Mouse (Mus musculus) intestine, postnatal 0 days (tissue): ENCODE data around the gene Snapc5. TPM values are rescaled to one million over a fixed set of nuclear protein-coding genes. Genes with fewer than 3 reads are reported as not detected.

Source experiments
- ATAC-seq: fragments of 200-750 bp; cut with Nextera tagmentation; 2 replicates; pipeline ENCODE4 v1.8.0; 2017; ENCODE audit warnings: mild to moderate bottlenecking, moderate TSS enrichment, moderate library complexity
- H3K27ac ChIP-seq: fragments of 300-500 bp; sonication (generic); 2 replicates; pipeline ENCODE4 v1.5.1; 2014; ENCODE audit warnings: mild to moderate bottlenecking, low read depth, low read length, moderate library complexity
- H3K27me3 ChIP-seq: fragments of 300-500 bp; sonication (generic); replicated peaks from 2 replicates; pipeline ENCODE4 v1.6.1; 2014; ENCODE audit warnings: low read length, mixed read lengths; ENCODE audit not compliant: control insufficient read depth, insufficient read depth
- H3K36me3 ChIP-seq: fragments of 300-500 bp; sonication (generic); 2 replicates; pipeline ENCODE4 v1.6.1; 2014; ENCODE audit warnings: mild to moderate bottlenecking, moderate library complexity; ENCODE audit not compliant: control insufficient read depth, insufficient read depth
- H3K4me1 ChIP-seq: fragments of 300-500 bp; sonication (generic); replicated peaks from 2 replicates; pipeline ENCODE4 v1.6.1; 2014; ENCODE audit warnings: antibody characterized with exemption, low read length, mixed read lengths; ENCODE audit not compliant: control insufficient read depth, insufficient read depth
- H3K4me2 ChIP-seq: fragments of 300-500 bp; sonication (generic); replicated peaks from 2 replicates; pipeline ENCODE4 v1.6.1; 2014; ENCODE audit warnings: low read depth, mild to moderate bottlenecking, moderate library complexity
- H3K4me3 ChIP-seq: fragments of 300-500 bp; sonication (generic); 2 replicates; pipeline ENCODE4 v1.5.1; 2014; ENCODE audit warnings: low read depth, low read length
- H3K9ac ChIP-seq: fragments of 300-500 bp; sonication (generic); 2 replicates; pipeline ENCODE4 v1.6.1; 2014; ENCODE audit warnings: mild to moderate bottlenecking, low read depth, low read length
- H3K9me3 ChIP-seq: fragments of 300-500 bp; sonication (generic); 2 replicates; pipeline ENCODE4 v1.6.1; 2016; ENCODE audit warnings: mixed run types; ENCODE audit not compliant: control insufficient read depth
- CTCF ChIP-seq: sonication (generic); IDR thresholded peaks from 2 replicates; pipeline ENCODE4 v1.5.1; 2016; ENCODE audit warnings: low read depth, mild to moderate bottlenecking, control low read depth, antibody characterized with exemption, moderate library complexity
- WGBS: fragments of 180-500 bp; shearing (Covaris S2); extraction: QIAGEN DNeasy Blood & Tissue Kit; methylation state at CpG from one replicate; pipeline ENCODE4 v1.1.7; 2014; 5-methylcytosine and 5-hydroxymethylcytosine counted together
- polyA plus RNA-seq: library from polyadenylated mRNA; unstranded; fragments of >200 nt; fragmentation: Nextera tagmentation; extraction: Ambion mirVana; gene quantifications from 2 replicates; pipeline ENCODE4 v1.2.1, GENCODE M21; 2015

Snapc5 gene
- polyA plus RNA-seq, 1 experiment from 2014 or later = 32.9 TPM

- no peak for ATAC-seq
- H3K27ac ChIP-seq = peak overlapping the region; percentile 42; the same call in 1 of the 2 replicates
- TF ChIP-seq CTCF = no peak
These were observed 40.8 kb downstream of the Snapc5 start for GRCm38 (mm10) chr9:64219772-64220420.

GRCm38 (mm10) chr9:64220603-64221002, 41.5 kb downstream of the Snapc5 start:
- Histone ChIP-seq H3K27ac (peak overlapping the region; percentile 42; the same call in 1 of the 2 replicates), H3K4me2 (no peak overlapping the region), H3K9ac (no peak overlapping the region), H3K27me3 (no peaks in the 10 kb centered on the region), H3K9me3 (no peaks in the 10 kb centered on the region), H3K4me3 (no peak overlapping the region), H3K4me1 (no peaks in the 10 kb centered on the region), H3K36me3 (no peaks in the 10 kb centered on the region)
- WGBS = 29% methylated on average over 1 of the region's 1 CpGs
- peak; percentile 44; the same call in 1 of the 2 replicates for ATAC-seq
- TF ChIP-seq CTCF = no peak

More at GRCm38 (mm10) chr9:64219772-64220420, 40.8 kb downstream of the Snapc5 start:
- no peaks in the 10 kb centered on the region for H3K9me3 ChIP-seq
- no peaks in the 10 kb centered on the region for H3K4me1 ChIP-seq
- H3K27me3 ChIP-seq = no peaks in the 10 kb centered on the region
- H3K4me3 ChIP-seq = no peak overlapping the region
- H3K36me3 ChIP-seq = no peaks in the 10 kb centered on the region
- 82% methylated on average over 10 of the region's 10 CpGs for WGBS
- no peak overlapping the region for H3K9ac ChIP-seq
- H3K4me2 ChIP-seq = no peak overlapping the region

- no peaks in the 10 kb centered on the region for H3K4me1 ChIP-seq
- no peak overlapping the region for H3K4me3 ChIP-seq
- no peak for ATAC-seq
- no peaks in the 10 kb centered on the region for H3K9me3 ChIP-seq
- no peak overlapping the region for H3K9ac ChIP-seq
- H3K4me2 ChIP-seq = no peak overlapping the region
- WGBS = 85% methylated on average over 4 of the region's 4 CpGs
- no peaks in the 10 kb centered on the region for H3K36me3 ChIP-seq
- no peak for TF ChIP-seq CTCF
- H3K27ac ChIP-seq = no peak overlapping the region
- H3K27me3 ChIP-seq = no peaks in the 10 kb centered on the region
These were observed 42.4 kb downstream of the Snapc5 start for GRCm38 (mm10) chr9:64221480-64221879.

- no peak for TF ChIP-seq CTCF
- Histone ChIP-seq H3K27ac (no peak overlapping the region; the same call in 1 of the 2 replicates), H3K4me1 (no peaks in the 10 kb centered on the region), H3K27me3 (no peaks in the 10 kb centered on the region), H3K9me3 (no peaks in the 10 kb centered on the region), H3K4me2 (no peak overlapping the region), H3K36me3 (no peaks in the 10 kb centered on the region), H3K4me3 (no peak overlapping the region), H3K9ac (no peak overlapping the region)
- no peak for ATAC-seq
- 68% methylated on average over 2 of the region's 2 CpGs for WGBS
These were observed 43.0 kb downstream of the Snapc5 start for GRCm38 (mm10) chr9:64222098-64222497.

- Histone ChIP-seq H3K9ac (no peak overlapping the region; the same call in 1 of the 2 replicates), H3K27ac (peak overlapping the region; percentile 35; the same call in 1 of the 2 replicates), H3K4me2 (no peak overlapping the region), H3K27me3 (no peaks in the 10 kb centered on the region), H3K9me3 (no peaks in the 10 kb centered on the region), H3K36me3 (no peaks in the 10 kb centered on the region), H3K4me3 (no peak overlapping the region), H3K4me1 (no peaks in the 10 kb centered on the region)
- peak; percentile 97 for ATAC-seq
- TF ChIP-seq CTCF = 0 out of 2 replicates have a peak, but pooled peaks have one; percentile 14
These were observed 46.7 kb downstream of the Snapc5 start for GRCm38 (mm10) chr9:64225805-64226204.

- H3K36me3 ChIP-seq = no peaks in the 10 kb centered on the region
- 66% methylated on average over 12 of the region's 12 CpGs for WGBS
These were observed 48.7 kb downstream of the Snapc5 start for GRCm38 (mm10) chr9:64227736-64228135.

More at GRCm38 (mm10) chr9:64227736-64228135, 48.7 kb downstream of the Snapc5 start:
- Histone ChIP-seq H3K27me3 (no peaks in the 10 kb centered on the region), H3K27ac (0 out of 2 replicates have a peak overlapping the region, but pooled peaks have one; percentile 28), H3K4me1 (peaks cover 4% of the 10 kb centered on the region; the same call in 1 of the 2 replicates), H3K4me3 (no peak overlapping the region), H3K9me3 (no peaks in the 10 kb centered on the region), H3K4me2 (no peak overlapping the region), H3K9ac (no peak overlapping the region)
- no peak for ATAC-seq
- no peak for TF ChIP-seq CTCF
